Mouse (Mus musculus) embryonic stem cell, embryonic (primary cell): ENCODE data around the gene Arl6ip5.

Experiments
- CTCF ChIA-PET, 4 experiments: fragments of 300-600 bp in 2 of 4; fragments of 350-600 bp in 2 of 4; sonication (Branson Sonifier 250); formaldehyde crosslinking; loops; one replicate each; lab custom pipeline; 2022; ENCODE audit warnings: inconsistent platforms in 2 of 4; lab: Charles Lee
- POLR2A ChIA-PET, 4 experiments: fragments of 300-600 bp in 2 of 4; fragments of 350-600 bp in 2 of 4; sonication (Branson Sonifier 250); formaldehyde crosslinking; loops; one replicate each; lab custom pipeline; 2022; ENCODE audit warnings: antibody characterized with exemption in 4 of 4, inconsistent platforms in 1 of 4; lab: Charles Lee

Gene Arl6ip5

DNA sequence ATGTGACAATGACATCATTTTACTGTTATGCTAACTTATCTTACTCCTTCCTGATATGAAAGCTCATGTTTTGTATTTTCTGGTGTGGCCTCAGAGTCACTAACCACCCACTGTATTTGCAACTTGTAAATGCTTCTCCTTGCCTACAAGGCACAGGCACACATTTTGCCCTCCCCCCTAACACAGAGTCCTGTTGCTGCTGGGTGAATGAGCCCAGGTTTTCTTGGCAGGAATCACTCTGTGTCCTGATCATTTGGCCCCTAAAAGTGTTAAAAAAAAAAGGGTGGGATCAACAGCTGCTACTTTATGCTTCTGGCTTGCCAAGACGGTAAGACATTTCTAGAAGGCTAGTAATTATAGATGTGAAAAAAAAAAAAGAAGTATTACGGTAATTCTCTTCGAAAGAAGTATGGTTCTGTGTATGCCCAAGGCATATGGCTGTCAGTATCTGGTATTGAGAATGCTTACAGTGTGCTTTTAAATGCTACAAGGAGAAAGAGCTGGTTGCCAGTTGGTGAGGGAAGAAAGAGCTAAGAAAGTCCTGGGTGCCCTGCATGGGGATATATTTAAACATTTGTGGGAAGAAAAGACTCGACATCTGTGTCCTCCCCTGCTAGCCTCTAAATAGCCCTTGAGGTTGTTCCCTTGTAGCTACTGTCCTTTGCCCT is 5.8 kb downstream of the Arl6ip5 start:
- ChIA-PET POLR2A (interaction anchor here in 2 of 4 experiments (0.6 to 3.8 kb wide), 6 partner anchors 9 to 1415 kb away, joined by 3 to 21 read pairs (median 6); partner anchors contain the start of gene Uba3 (in 2 of the 2)), CTCF (interaction anchor here in 2 of 4 experiments (0.6 to 1.3 kb wide), 4 partner anchors 23 to 1737 kb away, joined by 3 to 6 read pairs (median 4); no protein-coding TSS in a partner anchor)

- ChIA-PET POLR2A (interaction anchor here in 3 of 4 experiments (0.7 to 1.8 kb wide), 5 partner anchors 9 to 50 kb away, joined by 3 to 11 read pairs (median 8); partner anchors contain the start of genes Arl6ip5 (in 1 of the 3) and Uba3 (in 1 of the 3)), CTCF (no interaction called here)
Observed at GRCm38 (mm10) chr6:97220672-97221071, 10.2 kb downstream of the Arl6ip5 start.

GRCm38 (mm10) chr6:97221205-97222025 is 10.9 kb downstream of the Arl6ip5 start:
- CTCF ChIA-PET, result interaction anchor here in 2 of 4 experiments (0.6 kb wide), 4 partner anchors 18 to 650 kb away, joined by 3 to 12 read pairs (median 4); no protein-coding TSS in a partner anchor

GRCm38 (mm10) chr6:97222321-97222720 is 11.8 kb downstream of the Arl6ip5 start:
- CTCF ChIA-PET, result no interaction called here
- POLR2A ChIA-PET, result interaction anchor here in 2 of 4 experiments (1.2 to 1.8 kb wide), 3 partner anchors 11 kb away, joined by 9 to 12 read pairs (median 11); partner anchors contain the start of gene Arl6ip5 (in 2 of the 2)

More at GRCm38 (mm10) chr6:97221205-97222025, 10.9 kb downstream of the Arl6ip5 start:
- POLR2A ChIA-PET, result interaction anchor here (0.6 to 1.8 kb wide), 16 partner anchors 10 to 1275 kb away, joined by 3 to 11 read pairs (median 5); partner anchors contain the start of genes Arl6ip5 (in 2 of the 4) and Uba3 (in 2 of the 4)

DNA sequence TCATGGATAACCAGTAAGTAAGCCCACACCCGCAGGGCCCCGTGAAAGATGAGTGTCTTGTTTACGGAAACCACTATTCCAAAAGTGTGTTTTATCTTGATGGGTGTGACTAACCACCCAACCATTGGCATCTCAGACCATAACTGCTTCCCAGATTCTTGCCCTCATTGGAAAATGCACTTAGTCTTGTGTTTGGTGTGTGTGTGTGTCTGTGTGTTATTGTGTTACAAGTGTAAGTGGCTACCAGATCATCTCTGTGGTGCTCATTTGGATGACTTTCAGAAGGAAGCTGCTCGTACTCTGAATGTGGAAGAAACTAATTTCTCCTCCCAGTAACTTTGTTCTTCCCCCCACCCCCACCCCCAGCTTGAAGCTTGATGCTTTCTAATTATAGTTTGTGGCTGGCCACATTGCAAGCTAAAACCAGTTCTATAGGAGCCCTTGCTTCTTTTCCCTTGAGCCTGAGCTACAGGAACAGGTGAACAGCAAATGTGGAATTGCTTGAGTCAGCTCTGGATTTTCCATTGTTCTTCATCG is 12.5 kb downstream of the Arl6ip5 start:
- ChIA-PET POLR2A (interaction anchor here in 3 of 4 experiments (0.7 to 1.6 kb wide), 9 partner anchors 11 to 75 kb away, joined by 3 to 12 read pairs (median 3); partner anchors contain the start of genes Uba3 (in 2 of the 3) and Arl6ip5 (in 1 of the 3)), CTCF (interaction anchor here in 3 of 4 experiments (0.6 to 1.3 kb wide), 5 partner anchors 16 to 1577 kb away, joined by 3 read pairs; no protein-coding TSS in a partner anchor)

DNA sequence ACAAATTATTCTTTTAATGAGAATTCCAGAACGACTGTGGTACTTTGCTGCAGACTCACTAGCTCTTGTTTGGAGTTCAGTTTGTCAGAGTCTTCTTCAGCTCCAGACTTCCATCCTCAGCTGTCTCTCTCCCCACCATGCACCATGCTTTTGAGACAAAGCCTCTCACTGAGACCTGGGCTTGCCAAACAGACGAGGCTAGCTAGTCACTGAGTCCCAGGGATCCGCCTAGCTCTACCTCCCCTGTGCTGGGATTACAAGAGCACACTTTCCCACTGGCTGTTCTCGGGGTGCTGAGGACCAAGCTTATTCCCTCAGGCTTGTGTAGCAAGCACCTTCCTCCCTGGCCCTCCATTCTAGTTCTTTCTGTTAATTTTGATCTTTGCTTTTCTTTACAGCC is 13.1 kb downstream of the Arl6ip5 start:
- POLR2A ChIA-PET, result interaction anchor here in 3 of 4 experiments (0.7 to 1.6 kb wide), 9 partner anchors 10 to 75 kb away, joined by 3 to 12 read pairs (median 3); partner anchors contain the start of genes Uba3 (in 2 of the 3) and Arl6ip5 (in 1 of the 3)

DNA sequence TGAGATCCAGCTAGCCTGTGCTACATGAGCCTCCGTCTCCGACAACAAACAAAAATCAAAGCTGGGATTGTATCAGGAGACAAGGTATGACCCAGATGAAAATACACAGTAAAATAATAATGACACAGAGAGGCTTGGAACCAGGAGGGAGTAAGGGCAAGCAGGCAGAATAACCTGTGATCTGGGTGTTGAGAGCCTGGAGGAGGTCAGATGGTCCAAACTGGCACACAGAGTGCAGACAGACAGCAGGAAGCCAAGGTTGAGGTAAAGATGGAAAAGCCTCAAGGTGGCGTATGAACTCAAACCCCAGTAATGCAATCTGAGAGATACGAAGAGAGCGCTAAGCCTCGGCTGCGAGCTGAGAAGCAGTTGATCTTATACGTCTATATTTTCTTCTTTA is 14.0 kb downstream of the Arl6ip5 start:
- ChIA-PET CTCF (no interaction called here), POLR2A (no interaction called here)

More for the DNA sequence above, 13.1 kb downstream of the Arl6ip5 start:
- CTCF ChIA-PET, result interaction anchor here in 3 of 4 experiments (0.6 to 1.3 kb wide), 5 partner anchors 16 to 1576 kb away, joined by 3 read pairs; no protein-coding TSS in a partner anchor

- ChIA-PET CTCF (interaction anchor here in 3 of 4 experiments (0.5 to 1.2 kb wide), 3 partner anchors 13 to 26 kb away, joined by 3 to 4 read pairs (median 3); partner anchors contain the start of gene Uba3 (in 1 of the 3)), POLR2A (interaction anchor here in 2 of 4 experiments (0.9 to 2.0 kb wide), 3 partner anchors 9 to 20 kb away, joined by 3 to 6 read pairs (median 3); partner anchors contain the start of gene Uba3 (in 2 of the 2))
Observed at GRCm38 (mm10) chr6:97226083-97226491, 15.6 kb downstream of the Arl6ip5 start.

GRCm38 (mm10) chr6:97227067-97227847 is 16.8 kb downstream of the Arl6ip5 start:
- POLR2A ChIA-PET, result interaction anchor here in 2 of 4 experiments (1.0 to 2.0 kb wide), 3 partner anchors 12 to 22 kb away, joined by 3 to 6 read pairs (median 3); partner anchors contain the start of gene Uba3 (in 2 of the 2)
- CTCF ChIA-PET, result interaction anchor here in 1 of 4 experiments (0.8 kb wide), 1 partner anchor 12 kb away, joined by 4 read pairs; no protein-coding TSS in a partner anchor

DNA sequence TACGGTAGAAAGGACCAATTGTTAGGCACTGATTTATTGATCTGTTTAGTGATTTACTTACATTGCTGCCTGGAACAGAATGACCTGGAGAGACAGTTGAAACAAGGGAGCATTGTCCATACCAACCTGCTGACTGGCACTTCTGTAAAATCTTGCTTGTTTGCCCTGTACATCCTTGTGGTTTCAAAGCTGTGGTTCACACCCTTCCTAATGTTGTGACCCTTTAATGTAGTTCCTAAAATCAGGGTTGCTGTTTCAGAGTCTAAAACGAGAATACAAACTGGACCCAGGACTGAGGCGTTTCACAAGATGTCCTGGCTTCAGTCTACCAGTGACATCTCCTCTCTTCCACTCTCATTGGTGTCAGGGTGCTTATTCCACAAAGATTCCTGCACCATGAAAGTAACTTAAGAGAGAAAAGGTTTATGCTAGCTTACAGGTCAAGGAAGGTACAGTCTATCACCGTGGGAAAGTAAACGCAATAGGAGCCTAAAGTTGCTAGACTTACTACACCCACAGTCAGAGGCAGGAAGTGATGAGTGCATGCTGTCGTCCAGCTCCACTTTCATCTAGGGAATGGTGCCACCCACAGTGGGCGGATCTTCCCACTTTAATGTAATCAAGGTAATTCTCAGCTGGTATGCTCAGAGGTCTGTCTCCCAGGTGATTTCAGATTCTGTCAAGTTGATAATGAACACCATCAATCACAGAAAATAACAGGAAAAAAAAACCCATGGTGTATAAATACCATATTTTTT is 24.6 kb downstream of the Arl6ip5 start:
- ChIA-PET POLR2A (interaction anchor here in 1 of 4 experiments (0.6 to 1.6 kb wide), 3 partner anchors 9 to 847 kb away, joined by 3 read pairs; no protein-coding TSS in a partner anchor), CTCF (no interaction called here)

- ChIA-PET POLR2A (interaction anchor here in 2 of 4 experiments (0.6 to 1.3 kb wide), 4 partner anchors 13 to 134 kb away, joined by 3 to 13 read pairs (median 4); no protein-coding TSS in a partner anchor), CTCF (interaction anchor here in 1 of 4 experiments (0.7 kb wide), 1 partner anchor 104 kb away, joined by 7 read pairs; no protein-coding TSS in a partner anchor)
Observed at GRCm38 (mm10) chr6:97236088-97236487, 25.6 kb downstream of the Arl6ip5 start.

GRCm38 (mm10) chr6:97239360-97239759 is 28.9 kb downstream of the Arl6ip5 start:
- ChIA-PET CTCF (interaction anchor here (0.6 to 1.9 kb wide), 18 partner anchors 9 to 808 kb away, joined by 3 to 8 read pairs (median 4); partner anchors contain the start of genes Lmod3 (in 1 of the 4) and Uba3 (in 1 of the 4)), POLR2A (interaction anchor here in 2 of 4 experiments (0.9 to 2.6 kb wide), 6 partner anchors 9 to 33 kb away, joined by 3 to 12 read pairs (median 4); partner anchors contain the start of genes Arl6ip5 (in 2 of the 2) and Uba3 (in 1 of the 2))

DNA sequence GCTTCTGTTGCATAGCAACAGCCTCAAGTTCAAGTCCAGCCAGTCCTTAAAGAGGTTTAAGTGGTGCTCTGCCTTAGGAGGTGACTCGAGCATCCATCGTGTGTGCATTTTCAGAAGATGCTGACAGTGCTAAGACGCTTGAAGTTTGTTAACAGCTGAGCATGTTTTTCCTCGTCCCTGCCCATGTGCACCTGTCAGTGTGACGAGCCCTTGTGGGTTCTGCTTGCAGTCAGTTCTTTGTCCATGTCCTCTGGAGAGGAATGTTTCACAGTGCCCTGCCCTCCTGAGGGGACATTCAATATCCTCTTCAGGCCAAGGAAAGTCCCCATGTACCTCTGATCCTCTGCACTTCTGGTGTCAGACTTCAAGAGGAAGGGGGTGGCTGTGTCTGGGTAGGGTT is 29.6 kb downstream of the Arl6ip5 start:
- CTCF ChIA-PET, result interaction anchor here in 3 of 4 experiments (1.0 to 1.9 kb wide), 9 partner anchors 11 to 180 kb away, joined by 3 to 7 read pairs (median 4); partner anchors contain the start of genes Lmod3 (in 1 of the 3) and Uba3 (in 1 of the 3)
- POLR2A ChIA-PET, result interaction anchor here in 2 of 4 experiments (0.9 to 2.6 kb wide), 6 partner anchors 8 to 197 kb away, joined by 3 to 12 read pairs (median 4); partner anchors contain the start of genes Arl6ip5 (in 1 of the 2) and Uba3 (in 1 of the 2)

DNA sequence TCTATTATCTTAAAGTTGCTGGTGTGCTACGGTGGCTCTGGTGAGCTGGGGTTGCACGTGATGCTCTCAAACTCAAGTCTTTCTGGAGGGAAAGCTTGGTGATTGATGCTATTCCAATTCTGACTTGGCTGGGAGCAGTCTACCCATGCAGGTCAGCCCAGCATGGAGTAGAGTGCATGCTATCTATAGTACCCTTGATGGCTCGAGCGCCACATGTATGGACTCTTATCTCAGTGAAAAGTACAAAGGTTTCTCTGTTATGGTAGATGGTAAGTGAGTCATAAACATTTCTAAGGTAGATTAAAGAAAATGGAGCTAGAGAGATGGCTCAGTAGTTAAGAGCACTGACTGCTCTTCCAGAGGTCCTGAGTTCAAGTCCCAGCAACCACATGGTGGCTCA is 32.0 kb downstream of the Arl6ip5 start:
- POLR2A ChIA-PET, result interaction anchor here in 1 of 4 experiments (1.4 kb wide), 1 partner anchor 10 kb away, joined by 3 read pairs; the partner anchor contains the start of gene Lmod3
- CTCF ChIA-PET, result interaction anchor here in 1 of 4 experiments (0.7 kb wide), 1 partner anchor 21 kb away, joined by 3 read pairs; no protein-coding TSS in a partner anchor

DNA sequence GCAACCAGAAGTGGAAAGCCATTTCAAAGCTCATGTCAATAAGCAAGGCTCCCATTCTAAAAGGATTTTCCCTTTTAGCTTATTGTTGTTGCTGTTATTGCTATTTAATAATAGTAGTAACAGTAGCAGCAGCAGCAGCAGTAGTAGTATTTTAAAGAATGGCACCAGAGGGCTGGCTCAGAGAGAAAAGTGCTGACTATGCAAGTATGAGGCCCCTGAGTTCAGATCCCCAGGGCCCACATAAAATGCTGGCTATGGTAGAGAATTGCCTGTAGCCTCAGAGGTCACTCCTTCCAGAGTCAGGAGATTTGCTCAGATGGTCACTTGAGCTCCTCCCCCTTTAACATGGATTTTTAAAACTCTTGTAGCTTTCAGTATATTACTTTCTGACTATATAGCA is 34.7 kb downstream of the Arl6ip5 start:
- CTCF ChIA-PET, result interaction anchor here in 2 of 4 experiments (1.0 to 1.8 kb wide), 3 partner anchors 172 to 175 kb away, joined by 3 to 6 read pairs (median 3); no protein-coding TSS in a partner anchor
- POLR2A ChIA-PET, result interaction anchor here in 1 of 4 experiments (0.8 kb wide), 1 partner anchor 97 kb away, joined by 3 read pairs; the partner anchor contains the start of gene Eogt
